Mouse (Mus musculus) lung, postnatal 4 days (tissue): ENCODE measurements around the gene Sec22c.
A peak's percentile ranks its signal among the peaks of the same experiment; 100 is the strongest.

ENCODE experiments used
- DNase-seq, 2 experiments: peaks; one replicate each; pipeline ENCODE4 v3.0.0; 2021

Gene Sec22c

GRCm38 (mm10) chr9:121690734-121691133, 14.6 kb downstream of the Sec22c start:
- DNase-seq: no peak

DNA sequence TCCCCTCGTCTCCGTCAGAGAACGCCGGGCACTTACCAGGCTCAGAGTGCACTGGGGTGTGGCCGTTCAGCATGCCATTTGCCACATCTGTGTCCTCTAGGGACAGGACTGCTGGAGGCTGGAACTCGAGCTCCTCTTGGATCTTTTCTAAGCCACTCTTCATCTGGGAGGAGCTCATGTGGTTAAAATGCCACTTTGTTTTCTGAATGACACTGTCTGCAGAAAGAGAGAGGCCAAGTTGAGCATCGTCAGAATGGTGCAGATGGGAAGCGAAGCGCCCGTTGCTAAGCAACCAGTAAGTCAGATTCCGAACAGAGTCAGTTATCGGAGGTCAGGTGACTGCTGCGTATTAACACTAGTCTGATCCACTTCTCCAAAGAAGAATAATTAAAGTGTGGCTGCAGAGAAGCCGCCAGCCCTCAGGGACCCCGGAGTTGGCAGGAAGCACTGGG, 15.1 kb downstream of the Sec22c start:
- no peak for DNase-seq

DNA sequence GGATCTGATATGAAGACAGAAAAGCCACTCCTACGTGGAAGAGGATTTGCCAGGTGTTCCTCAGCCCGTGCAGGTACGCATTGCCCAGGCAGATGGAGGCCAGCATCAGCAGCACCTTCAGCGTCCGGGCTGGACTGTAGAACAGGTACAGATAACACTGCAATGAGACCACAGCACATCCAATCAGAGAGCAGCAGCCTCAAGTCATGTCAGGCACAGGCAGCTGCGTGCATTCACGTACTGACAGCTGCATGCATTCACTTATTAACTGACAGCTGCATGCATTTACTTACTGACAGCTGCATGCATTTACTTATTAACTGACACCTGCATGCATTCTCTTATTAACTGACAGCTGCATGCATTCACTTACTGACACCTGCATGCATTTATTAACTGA, 20.6 kb downstream of the Sec22c start:
- no peak for DNase-seq

- no peak for DNase-seq
Observed at GRCm38 (mm10) chr9:121682037-121682680, 23.1 kb downstream of the Sec22c start.

DNA sequence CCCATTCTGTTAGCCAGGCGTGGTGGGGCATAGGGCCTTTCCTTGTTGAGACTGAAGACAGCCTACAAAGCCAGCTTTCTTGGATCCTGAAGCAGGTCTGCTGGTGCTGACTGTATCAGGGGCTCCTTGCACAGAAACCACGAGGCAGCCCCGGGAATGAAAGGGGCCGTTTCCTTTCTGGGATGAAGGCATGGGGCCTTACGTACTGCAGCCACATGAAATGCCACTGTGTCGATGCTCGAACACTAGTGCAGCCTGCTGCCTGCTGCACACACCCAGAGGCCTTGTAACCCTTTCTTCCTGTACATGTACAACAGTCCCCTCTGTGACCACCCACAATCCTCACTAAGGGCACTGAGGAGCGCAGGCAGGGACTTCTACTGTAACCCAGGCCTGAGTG, 24.1 kb downstream of the Sec22c start:
- DNase-seq: no peak

- peak; percentile 75 to 76 for DNase-seq
Observed at GRCm38 (mm10) chr9:121679549-121679948, 25.7 kb downstream of the Sec22c start.

DNA sequence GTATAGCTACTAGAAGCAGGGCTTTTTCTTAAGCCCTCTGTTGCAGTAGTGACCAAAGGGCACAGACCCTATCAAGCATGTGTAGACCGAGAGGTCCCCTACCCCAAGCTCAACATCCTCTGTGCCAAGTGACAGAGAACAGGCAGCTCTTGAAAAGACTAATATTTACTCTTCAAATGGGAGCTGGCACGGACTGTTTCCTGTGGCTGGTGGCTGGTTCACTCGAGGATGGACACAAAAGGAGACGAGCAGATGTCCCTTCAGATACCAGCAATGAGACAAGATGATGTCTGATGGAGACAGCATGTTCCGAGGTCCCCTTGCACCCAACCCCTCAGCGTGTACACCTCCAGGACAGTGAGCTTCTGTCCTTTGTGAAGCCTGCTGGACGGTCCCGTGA, 27.8 kb downstream of the Sec22c start:
- DNase-seq: peak; percentile 68 to 75

DNA sequence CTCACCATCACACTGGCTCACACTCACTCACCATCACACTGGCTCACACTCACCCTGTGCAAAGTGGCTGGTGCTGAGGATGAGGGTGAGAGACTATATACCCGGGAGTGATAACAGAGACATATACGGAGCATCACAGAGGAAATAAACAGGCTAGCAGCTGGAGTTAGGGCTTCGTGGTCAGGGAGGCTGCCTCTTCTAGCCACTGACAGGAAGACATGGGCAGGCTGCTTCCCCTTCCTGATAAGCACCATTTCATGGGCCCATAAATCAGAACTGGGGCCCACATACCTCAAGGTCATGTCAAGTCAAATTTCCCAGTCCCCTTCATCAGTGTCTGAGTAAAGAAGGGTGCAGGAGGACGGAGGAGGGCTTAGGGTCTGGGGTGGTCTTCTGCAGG, 28.2 kb downstream of the Sec22c start:
- peak; percentile 30 to 54 for DNase-seq

GRCm38 (mm10) chr9:121675556-121675955, 29.7 kb downstream of the Sec22c start:
- no peak for DNase-seq

- peak; percentile 37 to 40 for DNase-seq
Observed at GRCm38 (mm10) chr9:121675011-121675410, 30.3 kb downstream of the Sec22c start.

- no peak for DNase-seq
Observed at GRCm38 (mm10) chr9:121673716-121674115, 31.6 kb downstream of the Sec22c start.

- peak; percentile 54 to 74 for DNase-seq
Observed at GRCm38 (mm10) chr9:121672311-121672710, 33.0 kb downstream of the Sec22c start.

DNA sequence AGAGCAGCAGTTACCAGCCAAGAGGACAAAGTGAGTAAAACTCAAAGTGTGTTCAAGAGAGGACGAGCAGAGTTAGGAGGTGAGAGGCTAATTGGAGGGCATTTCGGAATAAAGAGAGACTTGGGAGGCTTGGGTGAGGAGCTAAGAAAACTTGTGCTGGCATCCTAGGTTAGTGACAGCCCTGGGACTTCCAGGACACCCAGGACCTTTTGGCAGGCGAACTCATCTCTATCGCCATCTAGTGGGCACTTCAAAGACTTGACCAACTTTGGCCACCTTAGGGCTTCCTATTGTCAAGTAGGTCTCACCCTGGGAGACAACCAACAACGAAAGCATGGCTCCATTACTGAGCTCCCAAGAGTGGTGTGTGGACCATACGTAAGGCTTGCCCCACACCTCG, 34.0 kb downstream of the Sec22c start:
- peak; percentile 47 to 67 for DNase-seq

DNA sequence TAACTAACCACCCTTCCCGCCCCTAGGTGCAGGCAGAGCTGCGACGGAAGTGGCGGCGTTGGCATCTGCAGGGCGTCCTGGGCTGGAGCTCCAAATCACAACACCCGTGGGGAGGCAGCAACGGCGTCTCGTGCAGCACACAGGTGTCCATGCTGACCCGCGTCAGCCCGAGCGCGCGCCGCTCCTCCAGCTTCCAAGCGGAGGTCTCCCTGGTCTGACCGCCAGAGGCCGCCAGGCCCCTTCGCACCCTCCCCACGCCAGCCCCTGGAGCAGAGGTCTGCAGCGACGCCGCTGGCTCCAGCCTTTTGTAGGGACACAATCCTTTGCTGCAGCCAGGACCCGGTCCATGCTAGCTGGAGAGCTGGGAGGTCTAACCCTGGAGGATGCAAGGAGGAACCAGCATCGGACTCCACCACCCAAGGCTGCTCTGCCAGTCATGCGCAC, 35.9 kb downstream of the Sec22c start:
- DNase-seq: peak; percentile 84 to 87

DNA sequence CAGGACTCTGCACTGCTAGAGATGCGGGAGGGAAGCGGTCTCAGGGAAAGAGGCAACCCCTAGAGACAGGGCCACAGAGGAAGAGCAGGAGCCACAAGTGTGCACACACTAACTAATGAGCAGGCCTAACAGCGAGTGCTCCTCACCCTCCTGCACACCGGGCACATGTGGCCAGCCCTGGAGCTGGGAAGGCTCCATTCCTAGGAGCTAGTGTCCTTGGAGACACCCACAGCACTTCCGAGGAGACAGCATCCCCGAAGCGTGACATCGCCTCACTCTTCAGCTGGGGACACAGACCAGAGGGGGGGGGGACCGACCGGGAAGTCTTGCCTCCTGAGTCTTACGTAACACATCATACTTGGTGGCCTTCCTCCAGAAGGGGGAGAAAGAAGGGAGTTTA, 37.5 kb downstream of the Sec22c start:
- DNase-seq: no peak

- peak in 1 of 2 experiments; percentile 56 for DNase-seq
Observed at GRCm38 (mm10) chr9:121666957-121667630, 38.2 kb downstream of the Sec22c start.

- no peak for DNase-seq
Observed at GRCm38 (mm10) chr9:121664104-121664503, 41.2 kb downstream of the Sec22c start.

- DNase-seq: no peak
Observed at GRCm38 (mm10) chr9:121663467-121663866, 41.8 kb downstream of the Sec22c start.

GRCm38 (mm10) chr9:121659791-121660190, 45.5 kb downstream of the Sec22c start:
- DNase-seq: no peak

- DNase-seq: no peak
Observed at GRCm38 (mm10) chr9:121658248-121658647, 47.0 kb downstream of the Sec22c start.

DNA sequence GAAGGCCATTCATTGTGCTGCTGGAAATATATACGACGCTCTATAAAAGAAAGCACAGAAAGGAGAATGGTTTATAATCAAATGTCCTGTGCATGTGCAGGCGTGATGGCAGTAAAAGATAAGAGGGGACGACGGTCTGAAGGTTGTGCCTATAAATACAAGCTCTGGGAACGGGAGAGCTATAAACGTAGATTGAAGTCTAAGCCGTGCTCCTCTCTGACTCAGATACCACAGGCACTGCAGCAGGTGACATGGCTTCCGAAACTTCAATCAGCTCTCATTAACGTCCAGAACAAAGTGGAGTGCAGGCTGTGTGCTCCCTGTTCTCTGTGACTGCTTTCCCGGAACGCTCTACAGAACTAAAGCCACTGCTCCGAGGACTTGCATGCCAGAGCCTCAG, 48.1 kb downstream of the Sec22c start:
- no peak for DNase-seq

DNA sequence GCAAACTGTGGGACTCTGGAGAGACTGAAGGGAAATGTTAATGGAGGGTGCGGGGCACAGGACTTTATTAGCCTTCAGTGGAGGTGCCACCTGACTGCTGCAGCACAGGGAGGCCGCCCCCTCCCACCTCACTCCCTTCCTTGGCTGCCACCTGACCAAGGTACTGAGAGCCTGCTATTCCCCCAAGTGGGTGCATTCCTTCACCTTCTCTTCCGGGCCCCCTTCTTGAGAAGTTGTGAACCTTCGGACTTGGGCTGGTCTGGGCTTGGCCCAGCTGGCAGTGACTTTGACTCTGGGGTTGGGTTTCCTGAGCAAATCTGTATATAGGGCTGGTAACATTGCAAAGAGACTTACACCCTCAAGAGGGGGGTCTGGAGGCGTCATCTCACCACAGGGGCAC, 49.0 kb downstream of the Sec22c start:
- no peak for DNase-seq

DNA sequence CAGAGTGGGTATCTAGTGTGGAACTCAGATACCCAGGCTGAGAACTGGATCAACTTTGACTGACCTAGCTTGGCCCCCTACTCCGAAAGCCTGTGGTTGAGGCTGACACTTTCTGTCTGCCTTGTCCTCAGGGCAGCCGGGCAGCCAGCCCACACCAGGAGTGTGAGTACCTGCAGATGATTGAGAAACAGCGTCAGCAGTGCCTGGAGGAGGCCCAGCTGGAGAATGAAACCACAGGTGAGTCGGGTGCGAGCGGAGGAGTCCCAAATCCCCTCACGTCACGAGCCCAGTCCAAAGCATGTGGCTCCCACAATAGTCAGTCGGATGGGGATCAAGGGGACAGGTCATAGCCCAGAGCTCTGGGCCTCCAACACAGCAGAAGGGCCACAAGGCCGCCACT, 51.6 kb downstream of the Sec22c start:
- no peak for DNase-seq

- no peak for DNase-seq
Observed at GRCm38 (mm10) chr9:121647026-121647425, 58.3 kb downstream of the Sec22c start.

DNA sequence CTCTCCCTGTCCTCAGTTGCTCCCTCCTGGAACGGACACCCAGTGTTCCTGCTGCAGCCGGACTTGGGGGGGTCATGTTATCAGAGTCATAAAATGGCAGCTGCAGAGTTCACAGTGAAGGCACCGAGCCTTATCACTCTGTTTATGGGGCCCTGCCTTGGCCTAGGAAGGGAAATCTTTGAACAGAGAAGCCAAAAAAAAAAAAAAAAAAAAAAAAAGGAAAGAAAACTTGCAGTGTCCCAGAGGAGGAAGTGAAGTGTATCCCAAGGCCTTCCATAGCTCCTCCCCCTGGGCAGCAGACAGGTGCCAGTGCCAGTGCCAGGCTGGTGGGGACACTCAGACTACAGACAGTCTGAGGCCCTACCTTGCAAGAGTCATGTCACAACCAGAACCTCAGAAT, 60.4 kb downstream of the Sec22c start:
- no peak for DNase-seq
